Mouse (Mus musculus): ENCODE results near the gene Ak6.

The Ak6 gene

GRCm38 (mm10) chr13:100669291-100670022, 18.7 kb downstream of the Ak6 start, which contains the start of gene Ccdc125:
Ccdc125 (plus strand) TSS chr13:100669717.
- DNase-seq (ENCODE audit: low read depth) = no peak

GRCm38 (mm10) chr13:100670181-100670741, 19.5 kb downstream of the Ak6 start:
- no peak for DNase-seq (ENCODE audit: low read depth)

GRCm38 (mm10) chr13:100675936-100676635, 25.3 kb downstream of the Ak6 start:
- DNase-seq (ENCODE audit: low read depth) = peak; percentile 64

DNA sequence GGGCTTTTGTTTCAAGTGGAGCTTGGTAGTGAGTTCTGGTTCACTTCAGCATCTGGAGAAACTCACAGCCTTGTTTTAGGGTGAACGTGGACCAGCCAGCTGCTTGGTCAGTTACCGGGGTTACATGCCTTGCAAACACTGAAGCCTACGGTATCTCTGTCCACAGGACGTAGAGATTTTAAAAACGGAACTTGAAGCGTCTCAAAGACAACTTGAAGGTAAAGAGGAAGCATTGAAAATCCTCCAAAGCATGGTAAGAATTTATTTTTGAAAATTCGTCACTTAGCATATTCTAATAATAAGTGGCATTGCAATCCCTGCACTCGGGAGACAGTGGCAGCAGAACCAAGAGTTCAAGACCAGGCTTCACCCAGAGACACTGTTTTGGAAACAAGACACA, 30.8 kb downstream of the Ak6 start:
- no peak for DNase-seq (ENCODE audit: low read depth)

DNA sequence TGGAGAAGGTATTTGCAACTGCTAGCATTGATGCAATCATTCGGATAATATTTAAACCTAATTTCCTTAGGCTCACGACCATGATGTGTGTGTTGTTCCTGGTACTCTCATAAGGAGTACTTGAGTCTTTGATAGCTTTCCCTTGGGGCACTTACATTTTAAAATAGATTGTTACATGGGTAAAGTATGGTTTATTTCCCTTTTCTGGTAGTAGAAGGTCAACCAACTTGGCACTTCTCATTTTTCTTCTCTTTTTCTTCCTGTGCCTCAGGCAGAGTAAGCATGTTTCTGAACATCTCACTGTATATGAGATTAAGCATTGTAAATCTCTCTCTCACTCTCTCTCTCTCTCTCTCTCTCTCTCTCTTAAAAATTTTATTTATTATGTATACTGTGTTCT, 32.1 kb downstream of the Ak6 start:
- no peak for DNase-seq (ENCODE audit: low read depth)

DNA sequence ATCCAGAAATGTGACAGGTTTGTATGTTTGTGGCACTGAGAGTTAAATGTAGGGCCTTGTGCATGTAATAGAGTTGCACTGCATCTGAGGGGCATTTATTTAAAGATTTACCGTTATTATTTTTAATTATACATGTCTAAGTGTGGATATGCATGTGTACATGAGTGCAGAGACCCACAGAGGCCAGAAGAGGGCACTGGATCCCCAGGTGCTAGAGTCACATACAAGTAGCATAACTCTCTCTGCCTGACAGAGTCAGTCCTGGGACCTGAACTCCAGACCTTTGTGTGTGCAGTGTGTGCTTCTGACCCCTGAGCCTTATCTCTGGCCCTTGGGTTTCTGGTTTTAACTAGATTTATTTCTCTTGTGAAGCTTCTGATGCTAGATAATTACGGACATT, 33.6 kb downstream of the Ak6 start:
- DNase-seq (ENCODE audit: low read depth) = peak; percentile 71

DNA sequence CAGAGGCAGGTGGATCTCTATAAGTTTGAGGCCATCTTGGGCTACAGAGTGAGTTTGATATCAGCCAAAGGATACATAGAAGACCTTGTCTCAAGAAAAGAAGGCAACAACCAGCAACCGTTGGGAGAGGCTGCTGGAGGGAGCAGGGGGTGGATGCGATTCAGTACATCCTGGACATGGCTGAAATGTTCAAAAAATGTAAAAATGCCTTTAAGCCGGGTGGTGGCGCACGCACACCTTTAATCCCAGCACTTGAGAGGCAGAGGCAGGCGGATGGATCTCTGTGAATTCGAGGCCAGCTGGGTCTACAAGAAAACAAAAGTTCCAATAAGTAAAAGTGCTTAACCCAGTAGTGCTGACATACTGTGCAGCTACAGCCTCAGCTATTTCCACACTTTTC, 36.7 kb downstream of the Ak6 start:
- peak; percentile 76 for DNase-seq (ENCODE audit: low read depth)

DNA sequence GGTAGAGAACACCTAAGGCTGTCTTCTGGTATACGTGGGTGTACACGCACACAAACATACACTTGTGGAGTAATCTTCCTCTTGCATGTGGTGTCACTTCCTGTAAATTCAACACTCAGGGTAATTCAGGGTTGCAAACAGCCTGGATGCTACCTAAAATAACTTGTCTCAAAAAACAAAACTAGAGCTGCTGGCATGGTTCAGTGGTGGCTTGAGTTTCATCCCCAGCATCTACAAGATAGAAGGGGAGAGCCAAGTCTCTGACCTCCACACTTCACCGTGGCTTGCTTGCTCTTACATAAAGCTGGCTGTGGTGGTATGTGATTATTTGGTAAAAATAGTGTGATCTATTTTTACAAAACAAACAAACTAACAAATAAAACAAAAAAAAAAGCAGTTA, 46.8 kb downstream of the Ak6 start:
- DNase-seq (ENCODE audit: low read depth) = peak; percentile 34

- DNase-seq (ENCODE audit: low read depth) = no peak
Observed at GRCm38 (mm10) chr13:100698866-100699265, 48.1 kb downstream of the Ak6 start.

- peak; percentile 28 for DNase-seq (ENCODE audit: low read depth)
Observed at GRCm38 (mm10) chr13:100703468-100703867, 52.7 kb downstream of the Ak6 start.

DNA sequence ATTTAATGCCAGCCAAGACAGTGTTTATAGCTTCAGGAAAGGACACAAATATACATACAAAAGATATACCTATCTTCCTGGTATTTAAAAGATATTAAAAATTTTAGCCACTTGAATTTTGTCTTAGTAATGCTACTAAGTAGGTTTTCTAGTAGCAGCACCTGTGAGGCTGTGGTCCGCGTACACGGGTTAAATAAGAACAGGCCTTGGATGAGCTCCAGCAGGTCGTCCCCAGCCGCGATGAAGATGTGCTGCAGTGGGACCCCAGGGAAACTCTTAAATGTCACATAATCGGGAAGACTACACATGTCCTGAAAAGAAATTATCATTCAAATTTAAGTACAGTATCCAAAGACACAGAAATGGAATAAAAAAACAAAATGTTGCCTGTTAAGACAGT, 55.4 kb downstream of the Ak6 start:
- DNase-seq (ENCODE audit: low read depth) = no peak

- DNase-seq (ENCODE audit: low read depth) = no peak
Observed at GRCm38 (mm10) chr13:100715467-100715866, 64.7 kb downstream of the Ak6 start.
